In the genomic region with DNA sequence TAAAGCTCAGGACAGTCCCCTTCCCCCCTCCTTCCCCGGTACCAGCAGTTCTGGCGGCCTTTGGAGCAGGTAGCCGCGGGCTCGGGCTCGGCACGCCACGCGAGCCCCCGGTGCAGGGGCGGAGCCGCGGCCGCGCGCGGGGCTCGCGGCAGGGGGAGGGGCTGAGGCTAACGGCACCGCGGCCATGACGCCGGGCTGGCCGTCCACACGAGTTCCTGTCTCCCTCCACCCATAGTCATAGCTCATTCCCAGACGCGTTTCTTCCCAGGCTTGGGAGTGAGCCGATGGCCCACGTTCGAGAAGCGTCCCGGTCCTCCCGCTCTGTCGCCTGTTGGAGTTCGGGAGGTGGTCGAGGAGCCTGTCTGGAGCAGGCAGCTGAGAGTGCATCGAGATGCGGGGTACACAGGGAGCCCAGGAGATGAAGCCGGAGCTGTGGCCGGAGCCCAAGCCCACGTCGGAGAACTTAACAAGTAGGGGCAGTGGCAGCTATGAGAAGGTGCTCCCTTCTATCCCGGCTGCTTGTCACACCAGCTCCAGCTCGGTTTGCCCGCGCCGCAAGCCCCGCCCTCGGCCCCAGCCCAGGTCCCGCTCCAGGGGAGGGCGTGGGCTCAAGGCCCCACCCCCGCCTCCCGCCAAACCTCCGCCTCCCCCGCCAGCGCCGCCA, we compare ENCODE assay signal across 8 mouse cellular contexts. TPM values are rescaled to one million over a fixed set of nuclear protein-coding genes. Genes with fewer than 3 reads are reported as not detected.
DNase-seq lines count a peak whose midpoint lies in the region; ATAC-seq and TF ChIP-seq lines count a peak whose summit lies in the region.

No protein-coding gene starts in this region.

- H3K4me3 ChIP-seq in gastrocnemius, adult 2 months = peak overlapping the region; percentile 80
- peak overlapping the region; percentile 53 for H3K4me3 ChIP-seq in hindbrain, embryonic 15.5 days

- DNase-seq in adrenal gland, adult (ENCODE audit: inconsistent age in 2 of 2, low spot score in 1 of 2) = peak; percentile 54 to 77
- DNase-seq in cerebellum, postnatal 4 days (ENCODE audit: low spot score in 2 of 2) = peak; percentile 25 to 47
- DNase-seq in gastrocnemius, adult 2 months = peak; percentile 55
- peak; percentile 30 to 37 for DNase-seq in layer of hippocampus, postnatal 36 days
- peak; percentile 54 for DNase-seq in lung, postnatal 36 days
- peak; percentile 17 for DNase-seq in right cerebral cortex, adult 18-20 months
- DNase-seq in urinary bladder, postnatal 14 days (ENCODE audit: low spot score) = peak; percentile 48

- no peaks in the 10 kb centered on the region for H3K9me3 ChIP-seq in hindbrain, embryonic 15.5 days

- ATAC-seq in hindbrain, embryonic 15.5 days (ENCODE audit: low FRiP score, low read depth) = peak; percentile 92

- WGBS in hindbrain, embryonic 15.5 days = 19% methylated on average over 26 of the region's 58 CpGs

- H3K27me3 ChIP-seq in hindbrain, embryonic 15.5 days = 0 out of 2 replicates have a peak, but pooled peaks cover 3% of the 10 kb centered on the region

- peak overlapping the region; percentile 63 for H3K4me2 ChIP-seq in hindbrain, embryonic 15.5 days

- no peaks in the 10 kb centered on the region for H3K4me1 ChIP-seq in hindbrain, embryonic 15.5 days (replicated peaks)

- peak overlapping the region; percentile 60 for H3K9ac ChIP-seq in hindbrain, embryonic 15.5 days

- H3K27ac ChIP-seq in gastrocnemius, adult 2 months = peak overlapping the region; percentile 46; the same call in 1 of the 2 replicates
- H3K27ac ChIP-seq in hindbrain, embryonic 15.5 days (replicated peaks) = peak overlapping the region; percentile 90

- TF ChIP-seq CTCF in gastrocnemius, adult 2 months (IDR thresholded peaks at IDR 0.05) = no peak

- intact Hi-C loops in gastrocnemius, adult 2 months (cut with DNase I) = no loop called here

- no peaks in the 10 kb centered on the region for H3K36me3 ChIP-seq in hindbrain, embryonic 15.5 days

RNA-seq across cellular contexts. Expression of a gene that starts 0.9 kb away (rescaled TPM):
- not detected for total RNA-seq in gastrocnemius, adult 2 months (2021)
- 2.4 and 3.3 TPM in 2 replicates for polyA plus RNA-seq in hindbrain, embryonic 15.5 days (2015; fragmentation: Nextera tagmentation; extraction: Ambion mirVana)
- 1 to 10 TPM; 2.3 to 3.1 TPM for total RNA-seq in layer of hippocampus, postnatal 36 days (2021)

RNA-seq across cellular contexts. Expression of a gene that starts 30.2 kb away (rescaled TPM):
- total RNA-seq in gastrocnemius, adult 2 months (2021) = 1 to 10 TPM; 4.5 to 4.6 TPM
- 120 and 123 TPM in 2 replicates for polyA plus RNA-seq in hindbrain, embryonic 15.5 days (2015; fragmentation: Nextera tagmentation; extraction: Ambion mirVana)
- 10 to 100 TPM; 51.4 to 60.7 TPM for total RNA-seq in layer of hippocampus, postnatal 36 days (2021)

Comparison
In these comparisons a context has a peak if more than half of its experiments do, and no peak if none do; other contexts are left out.
1. Peak in every context shown above with its lines: DNase-seq, ATAC-seq, H3K4me3 ChIP-seq and H3K27ac ChIP-seq.
2. RNA of a gene that starts 30.2 kb away (total RNA-seq): 51.4 to 60.7 TPM in layer of hippocampus, postnatal 36 days; 4.5 to 4.6 TPM in gastrocnemius, adult 2 months; every median in the first group is over 4 times any median in the second.